Mouse (Mus musculus) gastrocnemius, adult 8-10 months (tissue): ENCODE results near the gene Rgl1. TPM values are rescaled to one million over a fixed set of nuclear protein-coding genes. Genes with fewer than 3 reads are reported as not detected.

ENCODE experiments used
- DNase-seq, 2 experiments: peaks; one replicate each; pipeline ENCODE4 v3.0.0; 2022; ENCODE audit warnings: low spot score in 2 of 2
- total RNA-seq, 4 experiments: library from RNA; stranded (reverse); gene quantifications; 2 replicates each; pipeline ENCODE4 v1.2.4; 2022

Gene Rgl1
- total RNA-seq, 4 experiments from 2014 or later = 2.9 to 9.4 (median 5.3) TPM

DNA sequence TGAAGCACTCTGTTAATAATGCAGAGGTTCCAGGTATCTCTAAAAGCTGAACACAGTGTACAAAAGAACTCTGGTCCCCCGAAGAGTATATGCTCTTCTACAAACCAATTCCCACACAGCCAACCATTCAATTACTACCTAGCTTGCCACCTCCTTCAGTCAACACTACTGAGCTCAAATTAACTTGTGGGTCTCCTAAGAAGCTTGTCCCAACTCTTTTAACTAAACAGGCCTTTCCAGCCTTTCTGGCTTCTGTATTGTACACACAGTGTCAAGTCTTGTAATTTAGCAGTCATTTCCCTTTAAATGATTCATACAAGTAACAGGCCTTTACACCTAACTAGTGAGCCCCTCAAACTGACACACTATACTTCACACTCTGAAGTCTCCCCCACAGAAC, 48.8 kb downstream of the Rgl1 start:
- DNase-seq = no peak

DNA sequence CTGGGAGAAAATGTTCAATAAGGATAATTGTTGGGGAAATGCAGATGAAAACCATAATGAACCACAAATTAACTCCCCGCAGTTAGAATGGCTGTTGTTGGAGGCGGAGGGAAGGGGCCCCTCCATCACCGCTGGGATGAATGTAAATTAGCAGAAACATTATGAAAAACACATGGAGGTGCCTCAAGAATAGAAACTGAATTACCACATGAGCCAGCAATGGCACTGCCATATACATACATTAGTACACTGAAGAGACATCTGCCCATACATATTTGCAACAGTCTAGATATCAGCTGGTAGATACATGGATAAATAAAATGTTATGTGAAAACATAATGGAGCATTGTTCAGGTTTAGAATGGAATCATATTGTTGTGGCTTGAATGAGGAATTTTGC, 51.7 kb downstream of the Rgl1 start:
- no peak for DNase-seq

- DNase-seq = no peak
Measured at GRCm38 (mm10) chr1:152713924-152714323, 52.2 kb downstream of the Rgl1 start.

- DNase-seq = no peak
Measured at GRCm38 (mm10) chr1:152711037-152711436, 55.1 kb downstream of the Rgl1 start.

- no peak for DNase-seq
Measured at GRCm38 (mm10) chr1:152707560-152707959, 58.6 kb downstream of the Rgl1 start.

DNA sequence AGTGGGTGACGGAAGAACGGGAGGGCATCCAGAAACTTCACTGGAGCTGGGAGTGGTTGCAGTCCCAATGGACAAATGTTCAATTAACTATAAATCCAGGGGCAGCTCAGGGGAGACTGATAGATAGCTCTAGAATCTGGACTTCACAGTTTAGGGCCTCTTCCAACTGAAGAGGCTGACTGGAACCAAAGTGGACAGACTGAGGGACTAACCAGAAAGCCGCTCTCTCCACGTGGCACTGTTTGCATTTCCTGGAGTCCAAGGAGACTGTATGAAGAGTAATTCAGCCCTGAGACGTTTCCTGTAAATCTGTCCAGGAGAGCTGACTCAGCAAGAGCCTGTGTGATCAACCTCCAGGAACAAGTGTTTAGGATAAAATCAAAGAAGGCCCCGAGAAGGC, 62.2 kb downstream of the Rgl1 start:
- DNase-seq = no peak

GRCm38 (mm10) chr1:152702920-152703319, 63.2 kb downstream of the Rgl1 start:
- DNase-seq = peak in 1 of 2 experiments; percentile 13

DNA sequence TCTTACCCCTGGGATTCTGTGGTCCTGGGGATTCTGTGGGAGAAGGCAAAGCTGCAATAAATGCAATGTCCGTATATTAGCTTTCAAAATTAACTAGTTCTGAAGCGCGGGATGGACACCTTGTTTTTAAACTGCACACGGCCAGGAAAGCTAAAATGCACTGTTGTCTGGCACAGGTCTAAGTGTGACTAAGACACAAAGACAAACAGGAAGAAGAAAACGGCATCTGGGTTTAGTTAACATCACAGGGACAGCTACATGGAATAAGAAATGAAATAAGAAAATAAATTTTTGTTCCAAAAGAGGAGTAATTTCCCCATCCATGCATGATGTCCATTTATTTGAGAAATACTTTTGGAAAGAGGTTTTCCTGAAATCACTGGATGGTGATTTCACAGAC, 65.1 kb downstream of the Rgl1 start:
- no peak for DNase-seq

DNA sequence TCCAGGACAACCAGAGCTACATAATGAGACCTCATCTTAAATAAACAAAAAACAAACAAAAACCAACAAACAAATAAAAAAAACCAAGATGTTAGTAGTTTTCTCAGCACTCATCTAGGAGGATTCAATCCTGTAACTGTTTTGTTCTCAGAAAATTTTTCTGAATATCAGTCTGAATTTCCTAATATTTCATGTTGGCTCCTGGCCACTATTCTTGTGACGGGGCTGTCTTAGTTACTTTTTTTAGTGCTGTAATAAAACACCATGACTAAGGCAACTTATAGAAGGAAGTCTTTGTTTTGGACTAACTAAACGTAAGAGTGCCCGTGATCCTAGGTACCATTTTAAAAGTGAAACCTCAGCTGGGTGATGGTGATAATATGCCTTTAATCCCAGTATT, 68.8 kb downstream of the Rgl1 start:
- DNase-seq = no peak

DNA sequence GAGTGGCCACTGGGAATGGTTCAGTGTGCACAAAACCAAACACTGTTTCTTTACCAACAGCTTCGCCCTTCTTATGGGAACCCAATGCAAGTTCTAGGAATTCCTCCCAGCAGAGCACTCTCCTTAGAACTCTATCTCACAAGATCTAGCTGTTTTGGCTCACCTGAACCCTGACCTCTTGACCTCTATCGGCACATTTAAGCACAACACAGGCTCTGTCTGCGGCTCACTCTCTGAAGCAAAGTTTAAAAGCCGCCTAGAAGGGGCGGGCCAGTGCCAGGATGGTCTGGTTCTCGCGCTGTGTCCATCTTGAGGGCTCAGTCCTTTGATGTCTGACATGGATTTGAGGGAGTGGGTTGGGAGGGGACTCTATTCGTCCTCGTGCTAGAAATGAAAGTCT, 70.7 kb downstream of the Rgl1 start:
- DNase-seq = no peak

- DNase-seq = no peak
Measured at GRCm38 (mm10) chr1:152689968-152690367, 76.2 kb downstream of the Rgl1 start.

GRCm38 (mm10) chr1:152687733-152688181, 78.4 kb downstream of the Rgl1 start:
- no peak for DNase-seq

GRCm38 (mm10) chr1:152687099-152687730, 78.9 kb downstream of the Rgl1 start:
- peak in 1 of 2 experiments; percentile 21 for DNase-seq

DNA sequence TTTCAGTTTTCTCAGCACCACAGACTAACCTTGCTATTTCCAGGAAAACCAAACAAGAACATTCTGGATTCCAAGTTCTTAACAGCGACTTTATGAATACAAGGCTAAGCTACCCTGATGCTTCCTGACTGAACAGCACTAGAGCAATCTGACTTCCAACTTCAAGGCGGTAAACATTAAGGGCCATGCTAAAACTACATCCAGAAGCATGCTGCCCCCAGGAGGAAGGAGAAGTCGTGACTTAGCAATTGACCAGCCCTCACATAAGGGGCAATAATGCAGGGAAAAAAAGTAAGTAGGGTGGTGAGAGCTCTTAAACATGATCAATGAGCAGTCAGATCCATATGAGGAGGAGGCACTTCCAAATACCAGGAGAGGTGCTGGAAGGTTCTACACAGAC, 80.6 kb downstream of the Rgl1 start:
- DNase-seq = no peak

- no peak for DNase-seq
Measured at GRCm38 (mm10) chr1:152682368-152683194, 83.6 kb downstream of the Rgl1 start.

GRCm38 (mm10) chr1:152681676-152682367, 84.3 kb downstream of the Rgl1 start:
- DNase-seq = no peak

GRCm38 (mm10) chr1:152681116-152681515, 85.0 kb downstream of the Rgl1 start:
- no peak for DNase-seq

- DNase-seq = no peak
Measured at GRCm38 (mm10) chr1:152678451-152678850, 87.7 kb downstream of the Rgl1 start.

GRCm38 (mm10) chr1:152677482-152678211, 88.5 kb downstream of the Rgl1 start:
- DNase-seq = no peak

DNA sequence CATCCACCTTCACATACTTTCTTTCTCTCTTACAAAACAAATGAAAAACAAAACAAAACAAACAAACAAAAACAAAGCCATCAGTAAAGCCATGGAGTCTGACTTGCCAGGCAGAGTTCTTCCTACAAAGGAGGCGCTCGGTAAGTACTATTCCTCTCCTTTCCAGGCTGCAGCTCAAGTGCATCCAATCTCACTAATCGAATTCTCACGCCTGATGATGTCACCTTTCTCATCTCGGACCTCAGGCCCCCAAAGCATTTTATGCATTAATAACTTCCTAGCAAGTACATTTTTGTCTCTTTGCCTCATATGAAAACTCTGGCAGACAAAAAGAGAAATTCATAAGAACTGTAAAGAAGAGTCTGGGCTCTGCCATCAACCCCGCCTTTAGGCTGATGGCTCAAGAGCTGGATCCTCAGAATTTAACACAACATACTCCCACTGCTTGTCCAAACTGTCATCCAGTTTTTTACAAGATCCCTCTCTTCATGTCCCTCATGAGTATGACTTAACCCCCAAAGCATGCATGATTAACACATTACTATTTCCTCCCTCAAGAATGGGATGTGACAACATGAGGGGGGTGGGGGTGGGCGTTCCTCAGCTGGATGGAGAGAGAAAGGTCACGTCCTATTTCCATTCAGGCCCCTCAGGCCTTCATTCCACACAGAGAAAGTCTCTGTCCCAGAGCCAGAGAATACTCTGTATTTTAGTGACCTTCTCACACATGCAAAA, 96.5 kb downstream of the Rgl1 start:
- no peak for DNase-seq

DNA sequence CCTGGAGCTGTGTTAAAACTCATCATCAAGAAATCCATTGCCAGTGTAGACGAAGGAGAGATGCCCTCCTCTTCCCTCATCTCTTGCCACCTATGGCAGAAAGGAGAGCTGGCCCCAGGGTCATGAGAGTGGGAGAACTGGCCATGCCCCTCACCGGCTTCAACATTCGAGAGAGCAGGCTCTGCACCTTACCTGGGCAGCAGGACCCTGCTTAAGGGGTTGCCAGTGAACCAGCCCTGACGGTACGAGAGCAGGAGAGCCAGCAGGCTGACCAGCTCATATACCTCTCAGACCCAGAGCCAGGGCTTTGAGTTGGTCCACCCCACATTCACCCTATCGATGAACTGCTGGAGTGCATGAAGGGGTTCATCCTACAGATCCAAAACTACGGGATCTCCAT, 105.7 kb downstream of the Rgl1 start:
- DNase-seq = no peak
